Mouse (Mus musculus) neural tube, embryonic 15.5 days (tissue): ENCODE data around the gene Nlrp10. TPM values are rescaled to one million over a fixed set of nuclear protein-coding genes. Genes with fewer than 3 reads are reported as not detected.

Source experiments
- ATAC-seq: fragments of 200-750 bp; cut with Nextera tagmentation; 2 replicates; pipeline ENCODE4 v1.8.0; 2017; ENCODE audit warnings: mild to moderate bottlenecking, moderate TSS enrichment, moderate library complexity; ENCODE audit not compliant: low FRiP score
- H3K27ac ChIP-seq: fragments of 300-500 bp; sonication (generic); replicated peaks from 2 replicates; pipeline ENCODE4 v1.5.1; 2015; ENCODE audit warnings: mild to moderate bottlenecking, inconsistent platforms
- H3K27me3 ChIP-seq: fragments of 300-500 bp; sonication (generic); replicated peaks from 2 replicates; pipeline ENCODE4 v1.6.1; 2015; ENCODE audit warnings: inconsistent platforms
- H3K36me3 ChIP-seq: fragments of 300-500 bp; sonication (generic); 2 replicates; pipeline ENCODE4 v1.6.1; 2015; ENCODE audit warnings: inconsistent platforms
- H3K4me1 ChIP-seq: fragments of 300-500 bp; sonication (generic); 2 replicates; pipeline ENCODE4 v1.6.1; 2015; ENCODE audit warnings: inconsistent platforms
- H3K4me2 ChIP-seq: fragments of 300-500 bp; sonication (generic); 2 replicates; pipeline ENCODE4 v1.6.1; 2015; ENCODE audit warnings: inconsistent platforms, mild to moderate bottlenecking, moderate library complexity
- H3K4me3 ChIP-seq: fragments of 300-500 bp; sonication (generic); replicated peaks from 2 replicates; pipeline ENCODE4 v1.5.1; 2015; ENCODE audit warnings: mild to moderate bottlenecking, inconsistent platforms
- H3K9ac ChIP-seq: fragments of 300-500 bp; sonication (generic); replicated peaks from 2 replicates; pipeline ENCODE4 v1.6.1; 2015; ENCODE audit warnings: mild to moderate bottlenecking, inconsistent platforms
- H3K9me3 ChIP-seq: fragments of 300-500 bp; sonication (generic); replicated peaks from 2 replicates; pipeline ENCODE4 v1.6.1; 2016; ENCODE audit warnings: inconsistent platforms
- WGBS: fragments of 180-500 bp; shearing (Covaris S2); methylation state at CpG from one replicate; pipeline ENCODE4 v1.1.7; 2015; ENCODE audit warnings: mixed read lengths; 5-methylcytosine and 5-hydroxymethylcytosine counted together
- polyA plus RNA-seq: library from polyadenylated mRNA; unstranded; fragments of >200 nt; fragmentation: Nextera tagmentation; extraction: Ambion mirVana; gene quantifications from 2 replicates; pipeline ENCODE4 v1.2.1, GENCODE M21; 2015

Gene Nlrp10
- polyA plus RNA-seq, 1 experiment from 2014 or later, result not detected

DNA sequence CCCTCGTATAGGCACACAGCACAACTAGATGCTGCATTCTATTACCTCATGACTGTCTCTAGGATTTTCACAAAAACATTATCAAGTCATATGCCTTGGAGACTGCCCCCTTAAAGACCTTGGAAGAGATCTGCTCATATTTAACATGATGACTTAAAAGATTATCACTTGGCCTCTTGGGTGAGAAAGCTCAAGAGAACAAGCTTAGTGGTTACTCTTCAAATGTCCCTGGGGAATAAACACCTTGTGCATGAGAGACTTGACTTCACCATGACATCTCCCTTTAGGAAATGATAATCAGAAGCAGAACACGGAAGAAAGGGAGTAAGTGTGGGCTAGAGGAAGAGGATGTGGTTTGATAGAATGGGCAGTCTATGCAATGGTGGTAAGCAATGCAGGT, 57.7 kb downstream of the Nlrp10 start, which contains the start of gene Olfr517:
Gene Olfr517, minus strand, starts transcription at position 101 of the 400 bp plus-strand sequence.
- Histone ChIP-seq H3K9ac (no peak within 1 kb of the TSS), H3K4me2 (no peak within 1 kb of the TSS), H3K9me3 (no peaks in the 10 kb centered on the region), H3K27ac (no peak within 1 kb of the TSS), H3K4me3 (no peak within 1 kb of the TSS), H3K27me3 (no peaks in the 10 kb centered on the region), H3K4me1 (no peaks in the 10 kb centered on the region), H3K36me3 (no peaks in the 10 kb centered on the region)
- 58% methylated on average over 2 of the region's 2 CpGs for WGBS
- no peak for ATAC-seq

Other genes starting within 250 kb of the Nlrp10 start
- not detected in 2 replicates for gene Olfr512, start 216.9 kb downstream of the Nlrp10 start, polyA plus RNA-seq
- gene Olfr513, start 179.2 kb downstream of the Nlrp10 start, polyA plus RNA-seq, result not detected in 2 replicates
- not detected in 2 replicates for gene Olfr514, start 104.2 kb downstream of the Nlrp10 start, polyA plus RNA-seq
- not detected in 2 replicates for gene Olfr516, start 79.6 kb downstream of the Nlrp10 start, polyA plus RNA-seq
- gene Olfr517, start 57.8 kb downstream of the Nlrp10 start, polyA plus RNA-seq, result not detected in 2 replicates
- not detected in 2 replicates for gene Olfr518, start 45.2 kb downstream of the Nlrp10 start, polyA plus RNA-seq
- not detected in 2 replicates for gene Olfr519, start 35.8 kb downstream of the Nlrp10 start, polyA plus RNA-seq
- gene Eif3f, start 4.2 kb upstream of the Nlrp10 start, polyA plus RNA-seq, result 70.0 and 75.9 TPM in 2 replicates
- 29.8 and 37.6 TPM in 2 replicates for gene Tub, start 20.2 kb upstream of the Nlrp10 start, polyA plus RNA-seq
- gene Ric3, start 153.2 kb upstream of the Nlrp10 start, polyA plus RNA-seq, result 27.9 and 35.2 TPM in 2 replicates
- gene Lmo1, start 245.0 kb upstream of the Nlrp10 start, polyA plus RNA-seq, result 26.9 and 37.1 TPM in 2 replicates